Mouse (Mus musculus) limb, embryonic 13.5 days (tissue): ENCODE measurements around the gene Stx5a. TPM values are rescaled to one million over a fixed set of nuclear protein-coding genes. Genes with fewer than 3 reads are reported as not detected.
A peak's percentile ranks its signal among the peaks of the same experiment; 100 is the strongest.
"Not testable (repeated sequence)": the region's sequence is repeated elsewhere in the genome, so short reads cannot be mapped to it uniquely, and the experiment has no call there.

Experiments used
- ATAC-seq: fragments of 200-750 bp; cut with Nextera tagmentation; 2 replicates; pipeline ENCODE4 v1.8.0; 2017; ENCODE audit warnings: low read depth, moderate number of reproducible peaks, moderate TSS enrichment; ENCODE audit not compliant: low FRiP score
- H3K27ac ChIP-seq: fragments of 300-500 bp; sonication (generic); 2 replicates; pipeline ENCODE4 v1.5.1; 2015; ENCODE audit warnings: inconsistent platforms, mild to moderate bottlenecking, moderate library complexity
- H3K27me3 ChIP-seq: fragments of 300-500 bp; sonication (generic); 2 replicates; pipeline ENCODE4 v1.6.1; 2015; ENCODE audit warnings: mild to moderate bottlenecking, inconsistent platforms
- H3K36me3 ChIP-seq: fragments of 300-500 bp; sonication (generic); 2 replicates; pipeline ENCODE4 v1.6.1; 2015; ENCODE audit warnings: inconsistent platforms, mild to moderate bottlenecking, moderate library complexity
- H3K4me1 ChIP-seq: fragments of 300-500 bp; sonication (generic); 2 replicates; pipeline ENCODE4 v1.6.1; 2015; ENCODE audit warnings: inconsistent platforms
- H3K4me2 ChIP-seq: fragments of 300-500 bp; sonication (generic); replicated peaks from 2 replicates; pipeline ENCODE4 v1.6.1; 2015; ENCODE audit warnings: inconsistent platforms, mild to moderate bottlenecking, moderate library complexity
- H3K4me3 ChIP-seq: fragments of 300-500 bp; sonication (generic); 2 replicates; pipeline ENCODE4 v1.5.1; 2015; ENCODE audit warnings: moderate library complexity, mild to moderate bottlenecking, inconsistent platforms
- H3K9ac ChIP-seq: fragments of 300-500 bp; sonication (generic); 2 replicates; pipeline ENCODE4 v1.6.1; 2015; ENCODE audit warnings: mild to moderate bottlenecking, inconsistent platforms
- H3K9me3 ChIP-seq: fragments of 300-500 bp; sonication (generic); 2 replicates; pipeline ENCODE4 v1.6.1; 2016; ENCODE audit warnings: inconsistent platforms
- WGBS: fragments of 180-500 bp; shearing (Covaris S2); methylation state at CpG from one replicate; pipeline ENCODE4 v1.1.7; 2015; 5-methylcytosine and 5-hydroxymethylcytosine counted together
- polyA plus RNA-seq: library from polyadenylated mRNA; unstranded; fragments of >200 nt; fragmentation: Nextera tagmentation; extraction: Ambion mirVana; gene quantifications from 2 replicates; pipeline ENCODE4 v1.2.1, GENCODE M21; 2015

The Stx5a gene
- polyA plus RNA-seq, 1 experiment from 2014 or later = 205 TPM

- Histone ChIP-seq H3K36me3 (peaks cover 52% of the 10 kb centered on the region), H3K27me3 (no peaks in the 10 kb centered on the region), H3K4me2 (peak overlapping the region; percentile 76), H3K9ac (peak overlapping the region; percentile 85), H3K4me1 (peaks cover 38% of the 10 kb centered on the region), H3K4me3 (peak overlapping the region; percentile 87), H3K9me3 (no peaks in the 10 kb centered on the region), H3K27ac (peak overlapping the region; percentile 48; the same call in 1 of the 2 replicates)
- WGBS = 53% methylated on average over 4 of the region's 4 CpGs
- no peak for ATAC-seq
Observed at GRCm38 (mm10) chr19:8711506-8711905, 29.7 kb upstream of the Stx5a start.

- peak overlapping the region; percentile 87 for H3K4me3 ChIP-seq
- no peak for ATAC-seq
- peak overlapping the region; percentile 76 for H3K4me2 ChIP-seq
- H3K9me3 ChIP-seq = no peaks in the 10 kb centered on the region
- 51% methylated on average over 10 of the region's 10 CpGs for WGBS
- peaks cover 38% of the 10 kb centered on the region for H3K4me1 ChIP-seq
- peak overlapping the region; percentile 85 for H3K9ac ChIP-seq
- no peaks in the 10 kb centered on the region for H3K27me3 ChIP-seq
- peaks cover 46% of the 10 kb centered on the region for H3K36me3 ChIP-seq
- peak overlapping the region; percentile 91 for H3K27ac ChIP-seq
Observed at GRCm38 (mm10) chr19:8711949-8712869, 29.0 kb upstream of the Stx5a start.

GRCm38 (mm10) chr19:8712870-8713305 lies 28.3 kb upstream of the Stx5a start:
- H3K9ac ChIP-seq = peak overlapping the region; percentile 85
- WGBS = under 1% methylated on average over 13 of the region's 13 CpGs
- peaks cover 40% of the 10 kb centered on the region for H3K36me3 ChIP-seq
- peak; percentile 83 for ATAC-seq
- peak overlapping the region; percentile 91 for H3K27ac ChIP-seq
- peak overlapping the region; percentile 87 for H3K4me3 ChIP-seq
- H3K4me1 ChIP-seq = peaks cover 38% of the 10 kb centered on the region
- H3K27me3 ChIP-seq = no peaks in the 10 kb centered on the region
- no peaks in the 10 kb centered on the region for H3K9me3 ChIP-seq
- H3K4me2 ChIP-seq = peak overlapping the region; percentile 76

GRCm38 (mm10) chr19:8713306-8713996 lies 27.8 kb upstream of the Stx5a start:
- H3K4me1 ChIP-seq = peaks cover 38% of the 10 kb centered on the region
- H3K9me3 ChIP-seq = no peaks in the 10 kb centered on the region
- WGBS = under 1% methylated on average over 51 of the region's 51 CpGs
- H3K27me3 ChIP-seq = no peaks in the 10 kb centered on the region
- H3K4me3 ChIP-seq = peak overlapping the region; percentile 87
- peak; percentile 94 for ATAC-seq
- peak overlapping the region; percentile 76 for H3K4me2 ChIP-seq
- peak overlapping the region; percentile 85 for H3K9ac ChIP-seq
- peak overlapping the region; percentile 91 for H3K27ac ChIP-seq
- H3K36me3 ChIP-seq = peaks cover 34% of the 10 kb centered on the region

- H3K4me1 ChIP-seq = peaks cover 38% of the 10 kb centered on the region
- peak overlapping the region; percentile 91 for H3K27ac ChIP-seq
- 6% methylated on average over 13 of the region's 13 CpGs for WGBS
- H3K4me3 ChIP-seq = peak overlapping the region; percentile 87
- no peaks in the 10 kb centered on the region for H3K27me3 ChIP-seq
- no peaks in the 10 kb centered on the region for H3K9me3 ChIP-seq
- H3K36me3 ChIP-seq = peaks cover 28% of the 10 kb centered on the region
- peak overlapping the region; percentile 85 for H3K9ac ChIP-seq
- H3K4me2 ChIP-seq = peak overlapping the region; percentile 76
- 0 out of 2 replicates have a peak, but pooled peaks have one; percentile 9 for ATAC-seq
Observed at GRCm38 (mm10) chr19:8713997-8714652, 27.1 kb upstream of the Stx5a start.

GRCm38 (mm10) chr19:8714653-8715481 lies 26.3 kb upstream of the Stx5a start:
- Histone ChIP-seq H3K27ac (0 out of 2 replicates have a peak overlapping the region, but pooled peaks have one; percentile 55), H3K36me3 (peaks cover 20% of the 10 kb centered on the region), H3K9me3 (no peaks in the 10 kb centered on the region), H3K4me1 (peaks cover 36% of the 10 kb centered on the region), H3K4me2 (peak overlapping the region; percentile 9; the same call in 1 of the 2 replicates), H3K27me3 (no peaks in the 10 kb centered on the region), H3K4me3 (no peak overlapping the region), H3K9ac (no peak overlapping the region)
- 76% methylated on average over 10 of the region's 10 CpGs for WGBS
- ATAC-seq = no peak

GRCm38 (mm10) chr19:8715868-8716766 lies 25.1 kb upstream of the Stx5a start:
- H3K27me3 ChIP-seq = no peaks in the 10 kb centered on the region
- H3K27ac ChIP-seq = no peak overlapping the region
- no peak overlapping the region for H3K4me3 ChIP-seq
- H3K4me2 ChIP-seq = no peak overlapping the region
- H3K9me3 ChIP-seq = no peaks in the 10 kb centered on the region
- no peak overlapping the region for H3K9ac ChIP-seq
- peaks cover 26% of the 10 kb centered on the region for H3K4me1 ChIP-seq
- WGBS = 68% methylated on average over 10 of the region's 10 CpGs
- peaks cover 8% of the 10 kb centered on the region; the same call in 1 of the 2 replicates for H3K36me3 ChIP-seq
- no peak for ATAC-seq

- Histone ChIP-seq H3K9me3 (no peaks in the 10 kb centered on the region), H3K36me3 (no peaks in the 10 kb centered on the region; the same call in 1 of the 2 replicates), H3K4me3 (no peak overlapping the region), H3K4me2 (no peak overlapping the region), H3K4me1 (peaks cover 25% of the 10 kb centered on the region), H3K27ac (no peak overlapping the region), H3K9ac (no peak overlapping the region), H3K27me3 (no peaks in the 10 kb centered on the region)
- WGBS = 71% methylated on average over 9 of the region's 10 CpGs
- no peak for ATAC-seq
Observed at GRCm38 (mm10) chr19:8716767-8717475, 24.3 kb upstream of the Stx5a start.

GRCm38 (mm10) chr19:8718357-8718756 lies 22.9 kb upstream of the Stx5a start:
- Histone ChIP-seq H3K4me3 (no peak overlapping the region), H3K9ac (no peak overlapping the region), H3K36me3 (no peaks in the 10 kb centered on the region), H3K27me3 (no peaks in the 10 kb centered on the region), H3K27ac (no peak overlapping the region), H3K4me2 (no peak overlapping the region), H3K9me3 (no peaks in the 10 kb centered on the region), H3K4me1 (peaks cover 25% of the 10 kb centered on the region)
- ATAC-seq = no peak
- WGBS = 68% methylated on average over 3 of the region's 3 CpGs

GRCm38 (mm10) chr19:8719037-8719436 lies 22.2 kb upstream of the Stx5a start:
- not testable (repeated sequence) for H3K27ac ChIP-seq, H3K36me3 ChIP-seq, H3K4me2 ChIP-seq, H3K4me3 ChIP-seq, H3K9me3 ChIP-seq, ATAC-seq, H3K9ac ChIP-seq, H3K27me3 ChIP-seq
- H3K4me1 ChIP-seq = peaks cover 23% of the 10 kb centered on the region
